Mouse (Mus musculus) embryonic facial prominence, embryonic 15.5 days (tissue): ENCODE data around the gene Drosha. TPM values are rescaled to one million over a fixed set of nuclear protein-coding genes. Genes with fewer than 3 reads are reported as not detected.

ENCODE experiments used
- ATAC-seq: fragments of 200-750 bp; cut with Nextera tagmentation; 2 replicates; pipeline ENCODE4 v1.8.0; 2017; ENCODE audit warnings: low read depth, moderate TSS enrichment; ENCODE audit not compliant: insufficient number of reproducible peaks, low FRiP score, low TSS enrichment
- H3K27ac ChIP-seq: fragments of 300-500 bp; sonication (generic); replicated peaks from 2 replicates; pipeline ENCODE4 v1.5.1; 2015; ENCODE audit warnings: mild to moderate bottlenecking, inconsistent platforms
- H3K27me3 ChIP-seq: fragments of 300-500 bp; sonication (generic); 2 replicates; pipeline ENCODE4 v1.6.1; 2015; ENCODE audit warnings: inconsistent platforms
- H3K36me3 ChIP-seq: fragments of 300-500 bp; sonication (generic); 2 replicates; pipeline ENCODE4 v1.6.1; 2015; ENCODE audit warnings: mild to moderate bottlenecking, inconsistent platforms
- H3K4me1 ChIP-seq: fragments of 300-500 bp; sonication (generic); 2 replicates; pipeline ENCODE4 v1.6.1; 2015; ENCODE audit warnings: inconsistent platforms
- H3K4me2 ChIP-seq: fragments of 300-500 bp; sonication (generic); replicated peaks from 2 replicates; pipeline ENCODE4 v1.6.1; 2015; ENCODE audit warnings: mild to moderate bottlenecking, inconsistent platforms
- H3K4me3 ChIP-seq: fragments of 300-500 bp; sonication (generic); replicated peaks from 2 replicates; pipeline ENCODE4 v1.5.1; 2015; ENCODE audit warnings: mild to moderate bottlenecking, inconsistent platforms
- H3K9ac ChIP-seq: fragments of 300-500 bp; sonication (generic); 2 replicates; pipeline ENCODE4 v1.6.1; 2015; ENCODE audit warnings: inconsistent platforms
- H3K9me3 ChIP-seq: fragments of 300-500 bp; sonication (generic); replicated peaks from 2 replicates; pipeline ENCODE4 v1.6.1; 2016; ENCODE audit warnings: inconsistent platforms
- WGBS: fragments of 180-500 bp; shearing (Covaris S2); methylation state at CpG from one replicate; pipeline ENCODE4 v1.1.7; 2015; 5-methylcytosine and 5-hydroxymethylcytosine counted together
- microRNA-seq: library from miRNA; unstranded; fragments of <30 nt; microRNA quantifications from one replicate; pipeline ENCODE4, GENCODE M21; 2016; ENCODE audit warnings: borderline number of aligned reads
- polyA plus RNA-seq: library from polyadenylated mRNA; unstranded; fragments of >200 nt; fragmentation: Nextera tagmentation; extraction: Ambion mirVana; gene quantifications from 2 replicates; pipeline ENCODE4 v1.2.1, GENCODE M21; 2015

The Drosha gene
- polyA plus RNA-seq, 1 experiment from 2014 or later: 38.2 TPM

- no peaks in the 10 kb centered on the region for H3K27me3 ChIP-seq
- no peak overlapping the region for H3K27ac ChIP-seq
- no peaks in the 10 kb centered on the region for H3K4me1 ChIP-seq
- no peak overlapping the region for H3K4me3 ChIP-seq
- no peak overlapping the region for H3K4me2 ChIP-seq
- 75% methylated on average over 4 of the region's 4 CpGs for WGBS
- H3K9me3 ChIP-seq: no peaks in the 10 kb centered on the region
- no peak overlapping the region for H3K9ac ChIP-seq
- no peaks in the 10 kb centered on the region for H3K36me3 ChIP-seq
- no peak for ATAC-seq
Measured at GRCm38 (mm10) chr15:12942424-12942823, 117.8 kb downstream of the Drosha start.

DNA sequence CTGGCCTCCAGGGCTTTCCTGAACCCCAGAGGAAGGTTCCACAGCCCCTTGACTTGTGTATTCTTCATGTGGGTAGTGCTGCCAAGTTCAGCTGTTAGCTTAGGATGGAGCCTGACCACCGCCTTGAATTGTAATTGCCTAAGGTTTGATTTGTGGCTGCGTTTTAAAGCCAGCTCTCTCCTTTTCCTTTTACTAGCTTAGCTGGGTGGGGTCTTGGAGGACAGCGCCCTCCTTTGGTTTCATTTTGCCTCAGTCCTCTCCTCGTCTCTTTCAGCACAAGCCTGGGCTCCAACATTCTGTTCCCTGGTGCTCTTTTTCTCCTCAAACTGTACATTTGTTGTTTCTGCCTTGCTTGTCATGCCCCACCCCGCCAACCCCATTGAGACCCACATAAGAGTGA lies 133.4 kb downstream of the Drosha start:
- Histone ChIP-seq H3K36me3 (no peaks in the 10 kb centered on the region), H3K4me2 (no peak overlapping the region), H3K9ac (no peak overlapping the region), H3K27me3 (no peaks in the 10 kb centered on the region), H3K9me3 (no peaks in the 10 kb centered on the region), H3K4me3 (no peak overlapping the region), H3K27ac (no peak overlapping the region), H3K4me1 (no peaks in the 10 kb centered on the region)
- WGBS: 80% methylated on average over 5 of the region's 5 CpGs
- no peak for ATAC-seq

- Histone ChIP-seq H3K27me3 (no peaks in the 10 kb centered on the region), H3K27ac (no peak overlapping the region), H3K9me3 (no peaks in the 10 kb centered on the region), H3K4me2 (no peak overlapping the region), H3K4me3 (no peak overlapping the region), H3K4me1 (no peaks in the 10 kb centered on the region), H3K36me3 (no peaks in the 10 kb centered on the region), H3K9ac (no peak overlapping the region)
- WGBS: 80% methylated on average over 10 of the region's 10 CpGs
- ATAC-seq: no peak
Measured at GRCm38 (mm10) chr15:12962179-12962578, 137.6 kb downstream of the Drosha start.

- H3K4me1 ChIP-seq: no peaks in the 10 kb centered on the region
- H3K4me2 ChIP-seq: no peak overlapping the region
- 70% methylated on average over 5 of the region's 5 CpGs for WGBS
- H3K9me3 ChIP-seq: no peaks in the 10 kb centered on the region
- no peak overlapping the region for H3K4me3 ChIP-seq
- H3K9ac ChIP-seq: no peak overlapping the region
- no peaks in the 10 kb centered on the region for H3K36me3 ChIP-seq
- H3K27me3 ChIP-seq: no peaks in the 10 kb centered on the region
- no peak overlapping the region for H3K27ac ChIP-seq
- no peak for ATAC-seq
Measured at GRCm38 (mm10) chr15:12965209-12965608, 140.6 kb downstream of the Drosha start.

- no peak for ATAC-seq
- no peak overlapping the region for H3K27ac ChIP-seq
Measured at GRCm38 (mm10) chr15:12968815-12969214, 144.2 kb downstream of the Drosha start.

DNA sequence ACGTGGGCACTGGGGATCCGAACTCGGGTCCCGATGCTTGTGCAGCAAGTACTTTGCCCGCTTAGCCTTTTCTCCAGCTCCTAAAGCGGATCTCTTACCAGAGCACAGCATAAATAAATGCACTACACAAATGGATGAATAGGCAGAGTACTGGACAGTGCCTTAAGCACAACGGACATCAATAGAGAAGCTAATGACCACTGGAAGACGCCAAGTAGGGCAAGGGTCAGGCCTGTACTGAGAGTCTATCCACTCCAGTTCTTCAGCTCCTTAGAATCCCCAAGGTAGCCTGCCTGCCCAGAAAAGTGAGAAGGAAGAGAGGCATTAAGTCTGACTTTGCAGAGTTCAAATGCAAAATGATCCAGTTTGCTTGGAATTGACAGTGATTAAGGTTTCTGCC lies 147.8 kb downstream of the Drosha start:
- Histone ChIP-seq H3K27me3 (no peaks in the 10 kb centered on the region), H3K4me2 (no peak overlapping the region), H3K4me1 (peaks cover 3% of the 10 kb centered on the region; the same call in 1 of the 2 replicates), H3K36me3 (no peaks in the 10 kb centered on the region), H3K9me3 (no peaks in the 10 kb centered on the region), H3K9ac (no peak overlapping the region), H3K4me3 (no peak overlapping the region), H3K27ac (no peak overlapping the region; the same call in 1 of the 2 replicates)
- ATAC-seq: no peak
- 77% methylated on average over 8 of the region's 8 CpGs for WGBS

More at GRCm38 (mm10) chr15:12968815-12969214, 144.2 kb downstream of the Drosha start:
- Histone ChIP-seq H3K4me1 (peaks cover 3% of the 10 kb centered on the region; the same call in 1 of the 2 replicates), H3K36me3 (no peaks in the 10 kb centered on the region), H3K4me3 (no peak overlapping the region), H3K27me3 (no peaks in the 10 kb centered on the region), H3K9me3 (no peaks in the 10 kb centered on the region), H3K4me2 (no peak overlapping the region), H3K9ac (no peak overlapping the region)
- WGBS: 72% methylated on average over 8 of the region's 8 CpGs

Small RNA genes lying within 50 kb of the gene (microRNA-seq; reads per million reads assigned to microRNA genes)
- gene Gm47288: not detected

Other genes starting within 250 kb of the Drosha start
- 39.4 and 43.7 TPM in 2 replicates for gene Pdzd2, start 84.9 kb upstream of the Drosha start, polyA plus RNA-seq
- 35.0 and 40.2 TPM in 2 replicates for gene 6030458C11Rik, start 166 bp upstream of the Drosha start, polyA plus RNA-seq